Mouse (Mus musculus): ENCODE measurements around the gene Bmp5.
"Not testable (repeated sequence)": the region's sequence is repeated elsewhere in the genome, so short reads cannot be mapped to it uniquely, and the experiment has no call there.

The Bmp5 gene

DNA sequence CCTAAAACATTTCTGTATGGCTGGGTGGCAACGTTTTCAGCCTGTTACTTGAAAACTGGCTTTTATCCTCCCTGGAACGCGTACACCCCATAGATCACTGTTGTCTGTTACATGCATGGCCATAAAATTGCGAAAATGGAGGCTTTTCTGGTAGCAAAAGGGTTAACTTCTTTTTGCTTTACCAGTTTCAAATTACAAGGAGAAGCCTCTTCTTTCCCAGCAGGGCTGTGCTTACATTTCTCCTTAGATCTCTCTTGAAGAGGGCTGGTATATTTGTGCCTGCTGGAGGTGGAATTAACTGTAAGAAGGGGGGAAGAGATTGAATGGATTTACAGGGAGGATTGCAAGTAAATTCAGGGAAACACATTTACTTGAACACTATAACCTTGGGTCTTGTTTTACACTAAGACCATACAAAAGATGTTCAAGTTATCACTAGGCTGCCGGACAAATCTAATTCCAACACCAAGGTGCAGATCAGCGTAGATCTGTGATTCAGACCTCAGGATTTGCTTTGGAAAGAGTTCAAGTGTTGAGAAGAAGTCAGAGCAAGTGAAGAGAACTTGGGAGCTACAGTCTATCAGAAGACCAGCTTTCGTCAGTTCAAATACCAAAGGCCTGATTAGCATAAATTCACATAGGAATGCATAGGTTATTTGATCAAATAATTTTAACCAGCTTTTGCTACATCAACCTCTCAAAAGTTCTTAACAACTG lies at the start of gene Bmp5:
Bmp5 (plus strand) TSS at position 236 of the 717 bp plus-strand sequence.
- DNase-seq (ENCODE audit: low read depth in 1 of 2, low spot score in 2 of 2) = no peak

GRCm38 (mm10) chr9:75760075-75760474 lies 15.1 kb upstream of the Bmp5 start:
- no peak for DNase-seq (ENCODE audit: low read depth in 1 of 2, low spot score in 2 of 2)

- DNase-seq (ENCODE audit: low read depth in 1 of 2, low spot score in 2 of 2) = no peak
Observed at GRCm38 (mm10) chr9:75761567-75761966, 13.6 kb upstream of the Bmp5 start.

- DNase-seq (ENCODE audit: low read depth in 1 of 2, low spot score in 2 of 2) = no peak
Observed at GRCm38 (mm10) chr9:75762487-75762886, 12.7 kb upstream of the Bmp5 start.

DNA sequence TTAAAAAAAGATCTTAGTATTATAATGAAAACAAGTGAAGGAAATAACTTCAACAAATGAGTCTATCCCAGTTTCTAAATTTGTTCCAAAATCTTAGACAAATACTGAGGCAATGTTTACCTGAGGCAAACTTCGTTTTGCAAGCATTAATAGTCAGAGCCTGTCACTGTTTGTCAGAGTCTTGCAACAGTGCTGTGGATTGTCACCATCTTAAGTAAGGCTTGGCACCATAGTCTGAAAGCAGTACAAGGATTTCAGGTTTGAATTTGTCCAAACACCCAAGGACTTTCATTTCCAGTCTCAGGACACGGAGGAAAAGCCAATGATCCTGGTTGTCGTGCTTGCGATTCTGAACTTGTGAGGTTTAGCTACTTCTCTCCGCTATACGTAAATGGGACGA lies 10.4 kb upstream of the Bmp5 start:
- no peak for DNase-seq (ENCODE audit: low read depth in 1 of 2, low spot score in 2 of 2)

GRCm38 (mm10) chr9:75766521-75766920 lies 8.6 kb upstream of the Bmp5 start:
- no peak for DNase-seq (ENCODE audit: low read depth in 1 of 2, low spot score in 2 of 2)

DNA sequence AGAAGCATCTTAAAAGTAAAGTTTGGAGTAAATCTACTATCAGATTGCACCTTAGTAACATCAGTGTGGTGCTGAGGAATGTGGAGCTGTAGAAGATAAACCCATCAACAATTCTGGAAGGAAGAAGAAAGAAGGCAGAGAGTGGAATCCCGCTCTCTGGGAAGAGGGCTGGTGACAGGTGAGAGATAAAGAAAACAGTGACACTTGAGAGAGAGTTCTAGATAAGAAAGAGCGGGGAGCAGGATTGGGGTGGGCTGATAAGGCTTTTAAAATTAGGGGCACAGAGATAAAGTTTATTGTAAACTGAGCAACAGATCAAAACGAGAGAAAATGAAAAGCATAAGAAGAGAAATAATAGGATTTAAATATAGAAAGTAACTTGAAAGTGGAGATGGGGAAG lies 6.1 kb upstream of the Bmp5 start:
- no peak for DNase-seq (ENCODE audit: low read depth in 1 of 2, low spot score in 2 of 2)

- DNase-seq (ENCODE audit: low read depth in 1 of 2, low spot score in 2 of 2) = no peak
Observed at GRCm38 (mm10) chr9:75776153-75776552, 989 bp downstream of the Bmp5 start.

DNA sequence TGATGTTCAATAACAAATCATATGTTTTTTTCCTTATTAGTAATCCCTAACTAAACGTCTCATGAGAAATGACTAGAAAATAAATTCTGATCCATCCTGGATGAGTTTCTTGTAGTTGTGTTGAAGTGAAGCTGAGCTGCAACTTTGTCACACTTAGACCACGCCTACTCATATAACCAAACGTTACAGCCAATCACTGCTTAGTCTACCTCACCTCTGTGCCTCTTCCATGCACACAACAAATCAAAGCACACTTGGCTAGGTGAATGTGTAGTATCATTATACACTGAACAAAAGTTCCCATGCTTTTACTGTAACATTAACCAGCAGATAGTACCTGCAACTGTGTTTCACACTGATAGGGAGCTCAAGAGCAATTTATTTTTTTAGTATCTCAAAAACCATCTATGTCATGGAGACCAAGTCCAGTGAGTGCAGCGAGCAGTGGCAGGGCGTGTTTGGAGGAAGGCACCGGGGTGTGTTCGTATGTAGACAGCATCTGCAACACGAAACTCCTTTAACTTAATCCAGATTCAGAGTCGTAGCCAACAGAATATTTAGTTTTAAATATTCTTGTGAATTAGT lies 3.7 kb downstream of the Bmp5 start:
- no peak for DNase-seq (ENCODE audit: low read depth in 1 of 2, low spot score in 2 of 2)

GRCm38 (mm10) chr9:75780558-75781276 lies 5.6 kb downstream of the Bmp5 start:
- no peak for DNase-seq (ENCODE audit: low read depth in 1 of 2, low spot score in 2 of 2)

DNA sequence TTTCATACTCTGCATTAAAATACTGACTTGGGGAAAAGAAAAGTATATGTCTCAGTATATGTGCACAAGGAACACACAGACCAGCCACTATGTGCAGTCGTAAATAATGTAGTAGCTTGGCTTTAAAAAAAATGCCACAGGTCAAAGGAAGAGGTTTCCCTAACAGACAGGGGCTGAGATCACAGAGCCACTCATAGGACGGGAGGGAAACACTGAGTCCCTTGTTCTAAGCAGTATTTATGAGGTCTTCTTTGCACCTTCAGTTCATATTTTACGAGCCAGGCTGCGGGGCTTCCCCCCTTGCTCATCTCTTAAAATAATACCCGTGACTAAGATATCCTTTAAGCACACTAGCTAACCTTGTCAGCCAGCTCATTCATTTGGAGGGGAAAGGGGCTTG lies 6.4 kb downstream of the Bmp5 start:
- DNase-seq (ENCODE audit: low read depth in 1 of 2, low spot score in 2 of 2) = no peak

DNA sequence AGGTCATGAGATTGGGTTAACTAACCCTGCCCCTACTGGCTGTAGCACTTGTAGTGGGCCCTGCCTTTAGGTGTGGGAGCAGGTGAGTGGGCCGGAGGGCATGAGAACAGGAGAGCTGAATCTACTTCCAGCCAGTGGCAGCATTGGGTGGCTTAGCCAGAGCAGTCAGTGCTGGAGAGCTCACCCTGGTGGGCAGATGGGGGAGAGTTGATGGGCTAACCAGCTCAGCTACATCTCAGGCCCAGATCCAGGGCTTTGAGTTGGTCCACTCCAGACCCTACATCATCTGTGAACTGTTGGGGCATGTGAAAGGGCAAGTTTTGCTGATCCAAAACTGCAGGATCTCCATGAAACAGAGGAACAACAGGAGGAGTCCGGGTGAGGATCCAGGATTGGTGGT lies 8.4 kb downstream of the Bmp5 start:
- no peak for DNase-seq (ENCODE audit: low read depth in 1 of 2, low spot score in 2 of 2)

- DNase-seq (ENCODE audit: low read depth in 1 of 2, low spot score in 2 of 2) = no peak
Observed at GRCm38 (mm10) chr9:75785959-75786358, 10.8 kb downstream of the Bmp5 start.

GRCm38 (mm10) chr9:75787121-75787520 lies 12.0 kb downstream of the Bmp5 start:
- no peak for DNase-seq (ENCODE audit: low read depth in 1 of 2, low spot score in 2 of 2)

DNA sequence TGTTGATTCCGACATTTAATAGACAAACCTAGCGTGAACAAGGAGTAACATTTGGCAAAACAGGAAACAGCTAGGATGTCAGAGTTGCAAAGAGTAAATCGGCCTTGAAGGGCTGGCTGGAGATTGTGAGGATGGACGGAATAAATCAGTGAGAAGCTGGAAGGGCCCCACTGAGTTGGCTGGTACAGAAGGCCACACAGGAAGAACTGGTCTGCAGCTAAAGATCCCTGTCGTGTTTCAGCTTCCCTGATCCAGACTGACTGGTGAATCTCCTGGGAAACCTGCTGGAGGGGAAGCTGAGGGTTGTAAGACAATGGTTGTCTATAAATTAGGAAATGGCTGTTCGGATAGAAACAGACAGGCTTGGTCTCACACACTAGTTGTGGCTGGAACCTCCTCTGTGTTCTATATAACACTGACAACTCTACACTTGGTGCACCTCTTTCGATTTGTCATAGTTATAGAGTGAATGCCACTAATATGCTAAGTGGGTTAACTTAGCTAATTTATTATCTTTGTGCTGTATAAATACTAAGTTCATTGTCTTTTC lies 14.8 kb downstream of the Bmp5 start:
- DNase-seq (ENCODE audit: low read depth in 1 of 2, low spot score in 2 of 2) = no peak

- no peak for DNase-seq (ENCODE audit: low read depth in 1 of 2, low spot score in 2 of 2)
Observed at GRCm38 (mm10) chr9:75804940-75805339, 29.8 kb downstream of the Bmp5 start.

DNA sequence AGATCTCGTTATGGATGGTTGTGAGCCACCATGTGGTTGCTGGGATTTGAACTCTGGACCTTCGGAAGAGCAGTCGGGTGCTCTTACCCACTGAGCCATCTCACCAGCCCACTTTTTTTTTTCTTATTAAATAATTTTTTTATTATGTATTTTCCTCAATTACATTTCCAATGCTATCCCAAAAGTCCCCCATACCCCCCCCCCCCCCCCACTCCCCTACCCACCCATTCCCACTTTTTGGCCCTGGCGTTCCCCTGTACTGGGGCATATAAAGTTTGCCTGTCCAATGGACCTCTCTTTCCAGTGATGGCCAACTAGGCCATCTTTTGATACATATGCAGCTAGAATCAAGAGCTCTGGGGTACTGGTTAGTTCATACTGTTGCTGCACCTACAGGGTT lies 33.0 kb downstream of the Bmp5 start:
- not testable (repeated sequence) for DNase-seq (ENCODE audit: low read depth in 1 of 2, low spot score in 2 of 2)

- DNase-seq (ENCODE audit: low read depth in 1 of 2, low spot score in 2 of 2) = no peak
Observed at GRCm38 (mm10) chr9:75808659-75809058, 33.5 kb downstream of the Bmp5 start.

- no peak for DNase-seq (ENCODE audit: low read depth in 1 of 2, low spot score in 2 of 2)
Observed at GRCm38 (mm10) chr9:75815161-75815560, 40.0 kb downstream of the Bmp5 start.

GRCm38 (mm10) chr9:75818400-75818799 lies 43.2 kb downstream of the Bmp5 start:
- DNase-seq (ENCODE audit: low read depth in 1 of 2, low spot score in 2 of 2) = no peak

DNA sequence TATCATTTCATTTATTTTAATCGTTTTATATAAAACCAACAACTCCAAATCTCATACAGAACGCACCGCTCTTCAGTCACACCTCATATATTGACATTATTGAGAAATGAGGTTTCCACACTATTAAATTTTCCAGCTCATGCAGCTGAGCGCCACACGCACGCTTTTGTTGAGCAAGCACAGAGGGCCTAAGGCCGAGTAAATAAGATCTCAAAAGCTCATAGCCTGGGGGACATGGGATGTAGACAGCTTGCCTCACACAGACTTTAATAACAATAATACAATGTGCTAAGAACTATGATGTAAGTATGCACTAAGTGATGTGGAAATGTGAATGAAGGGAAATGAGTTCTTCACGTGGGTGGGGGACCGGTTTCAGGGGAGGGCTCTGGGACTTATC lies 57.3 kb downstream of the Bmp5 start:
- no peak for DNase-seq (ENCODE audit: low read depth in 1 of 2, low spot score in 2 of 2)

DNA sequence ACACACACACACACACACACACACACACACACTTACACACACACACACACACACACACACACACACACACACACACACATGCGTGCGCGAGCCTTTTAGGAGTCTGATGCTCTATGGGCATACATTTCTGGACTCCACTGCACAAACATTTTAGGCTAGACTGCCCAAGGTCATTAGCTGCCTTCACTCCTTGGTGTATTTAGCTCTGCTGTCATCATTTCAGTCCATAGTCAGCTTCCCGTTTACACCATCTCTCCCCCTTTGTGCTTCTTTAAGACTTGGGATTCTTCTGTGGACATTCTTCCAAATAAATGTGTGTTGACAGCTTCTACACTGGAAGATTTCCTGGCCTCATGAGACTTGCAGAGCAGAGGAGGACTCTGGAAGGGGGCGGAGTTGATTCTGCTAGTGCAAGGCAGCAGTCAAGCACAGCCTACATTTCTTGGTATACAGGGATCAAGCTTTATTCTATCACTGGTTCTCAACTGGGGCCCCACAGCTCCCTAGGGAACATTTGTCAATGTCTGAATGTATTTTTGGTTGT lies 58.1 kb downstream of the Bmp5 start:
- DNase-seq (ENCODE audit: low read depth in 1 of 2, low spot score in 2 of 2) = no peak
